Mouse (Mus musculus) forebrain, embryonic 10.5 days (tissue): Measurements from ENCODE around the gene Tepsin. TPM values are rescaled to one million over a fixed set of nuclear protein-coding genes. Genes with fewer than 3 reads are reported as not detected.

Source experiments
- DNase-seq: peaks from one replicate; pipeline ENCODE4 v3.0.0-alpha.2; 2017; ENCODE audit warnings: low spot score; ENCODE audit errors: extremely low spot score
- H3K27ac ChIP-seq: fragments of 300-500 bp; sonication (generic); 2 replicates; pipeline ENCODE4 v1.5.1; 2016; ENCODE audit warnings: mild to moderate bottlenecking
- H3K27me3 ChIP-seq: fragments of 300-500 bp; sonication (generic); 2 replicates; pipeline ENCODE4 v1.6.1; 2016; ENCODE audit warnings: mild to moderate bottlenecking; ENCODE audit not compliant: poor library complexity, severe bottlenecking
- H3K36me3 ChIP-seq: fragments of 300-500 bp; sonication (generic); replicated peaks from 2 replicates; pipeline ENCODE4 v1.6.1; 2016; ENCODE audit warnings: mild to moderate bottlenecking, moderate library complexity
- H3K4me1 ChIP-seq: fragments of 300-500 bp; sonication (generic); 2 replicates; pipeline ENCODE4 v1.6.1; 2016
- H3K4me3 ChIP-seq: fragments of 300-500 bp; sonication (generic); 2 replicates; pipeline ENCODE4 v1.5.1; 2016; ENCODE audit warnings: mild to moderate bottlenecking, moderate library complexity
- H3K9me3 ChIP-seq: fragments of 300-500 bp; sonication (generic); 2 replicates; pipeline ENCODE4 v1.6.1; 2016; ENCODE audit warnings: mild to moderate bottlenecking, moderate library complexity
- WGBS: fragments of 180-500 bp; shearing (Covaris S2); methylation state at CpG from one replicate; pipeline ENCODE4 v1.1.7; 2016; 5-methylcytosine and 5-hydroxymethylcytosine counted together
- polyA plus RNA-seq: library from polyadenylated mRNA; unstranded; fragments of >200 nt; fragmentation: Nextera tagmentation; extraction: Ambion mirVana; gene quantifications from 2 replicates; pipeline ENCODE4 v1.2.1, GENCODE M21; 2016

Tepsin gene
- polyA plus RNA-seq, 1 experiment from 2014 or later, result 17.7 TPM

DNA sequence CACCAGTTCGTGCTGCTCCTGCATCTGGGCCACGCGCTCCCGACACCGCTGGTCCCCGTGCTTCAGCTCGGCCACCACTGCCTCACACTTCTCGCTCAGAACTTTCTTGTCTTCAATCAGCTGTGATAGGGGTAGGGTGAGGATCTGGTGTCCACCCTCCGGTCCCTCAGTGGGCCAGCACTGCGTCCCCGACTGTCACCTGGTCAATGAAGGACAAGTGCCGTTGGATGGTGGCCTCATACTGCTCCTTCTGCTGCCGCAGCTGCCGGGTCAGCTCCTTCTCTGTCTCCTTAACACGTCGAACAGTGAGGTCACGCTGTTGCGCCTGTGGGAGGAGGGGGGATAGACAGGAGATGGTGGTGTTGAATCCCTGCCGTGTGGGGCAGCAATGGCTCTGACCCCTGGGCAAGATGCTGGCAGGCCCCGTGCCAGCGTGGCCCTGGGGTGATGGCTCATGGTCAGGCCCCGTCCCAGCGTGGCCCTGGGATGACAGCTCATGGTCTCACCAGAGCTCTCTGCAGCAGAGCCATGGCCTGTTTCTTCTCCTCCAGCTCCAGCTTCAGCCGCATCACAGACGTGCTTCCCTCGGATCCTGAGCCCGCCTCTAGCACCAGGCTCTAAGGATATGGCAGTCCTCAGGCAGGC lies 28.1 kb downstream of the Tepsin start:
- Histone ChIP-seq H3K4me3 (no peak overlapping the region), H3K9me3 (no peaks in the 10 kb centered on the region), H3K36me3 (peaks cover 100% of the 10 kb centered on the region), H3K27me3 (no peaks in the 10 kb centered on the region), H3K4me1 (peaks cover 53% of the 10 kb centered on the region), H3K27ac (0 out of 2 replicates have a peak overlapping the region, but pooled peaks have one; percentile 27)
- no peak for DNase-seq
- 94% methylated on average over 27 of the region's 27 CpGs for WGBS

DNA sequence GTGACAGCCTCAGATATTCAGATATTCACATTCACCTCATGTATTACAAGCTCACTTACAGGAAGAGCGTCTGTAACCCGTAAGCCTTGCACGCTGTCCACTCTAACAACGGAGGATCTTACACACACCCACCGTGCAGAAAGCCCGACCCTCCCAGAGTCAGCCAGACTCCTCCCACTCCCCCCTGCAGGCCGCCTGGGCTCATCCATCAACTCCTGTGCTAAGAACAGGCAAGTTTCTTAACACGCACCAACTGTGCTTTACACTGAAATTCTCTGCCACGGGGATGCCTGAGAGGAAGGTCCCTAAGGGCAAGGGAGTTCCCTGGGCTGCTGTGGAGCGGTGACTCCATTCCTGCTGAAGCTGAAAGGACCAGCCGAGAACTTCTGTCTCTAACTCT lies 29.3 kb downstream of the Tepsin start:
- Histone ChIP-seq H3K4me1 (peaks cover 48% of the 10 kb centered on the region), H3K9me3 (no peaks in the 10 kb centered on the region), H3K4me3 (no peak overlapping the region), H3K27me3 (no peaks in the 10 kb centered on the region), H3K27ac (no peak overlapping the region), H3K36me3 (peaks cover 100% of the 10 kb centered on the region)
- no peak for DNase-seq
- 65% methylated on average over 11 of the region's 11 CpGs for WGBS

DNA sequence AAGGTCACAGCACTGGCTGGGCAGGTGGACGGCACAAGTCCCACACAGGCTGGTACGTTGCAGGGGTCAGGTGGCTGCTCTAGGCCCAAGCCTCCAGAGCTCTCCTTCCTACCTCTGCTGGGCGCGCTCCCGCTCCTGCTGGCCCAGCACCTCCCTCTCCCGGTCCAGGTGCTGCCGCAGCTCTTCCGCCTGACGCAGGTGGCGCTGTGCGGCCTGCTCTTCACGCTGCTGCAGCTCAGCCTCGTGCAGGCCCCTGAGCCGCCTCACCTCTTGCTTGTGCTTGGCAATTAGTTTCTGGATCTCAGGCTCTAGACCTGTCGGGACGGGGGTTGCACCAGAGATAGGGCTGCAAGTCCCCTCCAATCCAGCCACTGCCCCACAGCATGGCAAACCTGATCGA lies 30.7 kb downstream of the Tepsin start:
- no peak for DNase-seq
- Histone ChIP-seq H3K36me3 (peaks cover 100% of the 10 kb centered on the region), H3K27ac (no peak overlapping the region), H3K4me3 (no peak overlapping the region; the same call in 1 of the 2 replicates), H3K9me3 (no peaks in the 10 kb centered on the region), H3K27me3 (no peaks in the 10 kb centered on the region), H3K4me1 (peaks cover 48% of the 10 kb centered on the region)
- 42% methylated on average over 17 of the region's 17 CpGs for WGBS

DNA sequence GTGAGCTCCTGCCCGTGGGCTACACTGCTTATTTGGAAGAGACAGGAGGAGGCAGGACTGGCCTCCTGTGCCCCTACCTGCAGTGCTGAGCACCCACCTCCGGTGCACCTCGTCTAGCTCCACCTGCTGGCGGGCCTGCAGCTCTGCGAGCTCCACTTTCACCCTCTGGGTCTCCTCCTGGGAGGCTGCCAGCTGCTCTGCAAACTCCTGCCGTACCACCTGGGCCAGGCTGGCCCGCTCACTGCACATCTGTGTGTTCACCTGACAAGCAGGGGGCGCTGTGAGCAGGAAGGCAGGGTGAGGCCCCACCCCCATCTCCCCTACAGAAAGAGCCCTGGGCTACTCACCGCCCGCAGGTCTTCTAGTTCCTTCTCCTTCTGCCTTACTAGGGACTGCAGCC lies 33.2 kb downstream of the Tepsin start:
- no peaks in the 10 kb centered on the region for H3K9me3 ChIP-seq
- 32% methylated on average over 10 of the region's 10 CpGs for WGBS
- peaks cover 78% of the 10 kb centered on the region for H3K36me3 ChIP-seq
- no peaks in the 10 kb centered on the region for H3K27me3 ChIP-seq
- peaks cover 26% of the 10 kb centered on the region; the same call in 1 of the 2 replicates for H3K4me1 ChIP-seq
- no peak for DNase-seq
- H3K27ac ChIP-seq, result 0 out of 2 replicates have a peak overlapping the region, but pooled peaks have one; percentile 27
- H3K4me3 ChIP-seq, result 0 out of 2 replicates have a peak overlapping the region, but pooled peaks have one; percentile 11

DNA sequence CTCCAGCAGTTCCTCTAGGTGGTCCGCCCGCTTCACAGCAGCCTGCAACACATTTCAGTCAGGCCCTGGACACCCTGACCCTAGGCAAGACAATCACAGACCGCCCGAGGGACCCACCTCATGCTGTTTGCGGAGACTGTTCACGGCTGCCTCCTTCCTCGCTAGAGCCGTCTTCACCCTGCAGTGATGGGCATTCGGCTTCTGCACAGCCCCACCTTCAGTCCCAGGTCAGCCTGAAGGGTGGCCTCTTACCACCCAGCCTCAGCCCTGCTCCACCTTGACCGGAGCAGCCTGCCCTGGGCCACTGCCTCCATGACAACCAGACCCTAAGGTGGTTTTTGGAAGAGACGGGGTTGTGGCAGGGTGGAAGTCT lies 33.9 kb downstream of the Tepsin start:
- 92% methylated on average over 11 of the region's 11 CpGs for WGBS
- no peaks in the 10 kb centered on the region for H3K9me3 ChIP-seq
- no peak overlapping the region for H3K4me3 ChIP-seq
- H3K27ac ChIP-seq, result 0 out of 2 replicates have a peak overlapping the region, but pooled peaks have one; percentile 27
- peaks cover 72% of the 10 kb centered on the region for H3K36me3 ChIP-seq
- no peak for DNase-seq
- H3K27me3 ChIP-seq, result no peaks in the 10 kb centered on the region
- peaks cover 26% of the 10 kb centered on the region; the same call in 1 of the 2 replicates for H3K4me1 ChIP-seq

DNA sequence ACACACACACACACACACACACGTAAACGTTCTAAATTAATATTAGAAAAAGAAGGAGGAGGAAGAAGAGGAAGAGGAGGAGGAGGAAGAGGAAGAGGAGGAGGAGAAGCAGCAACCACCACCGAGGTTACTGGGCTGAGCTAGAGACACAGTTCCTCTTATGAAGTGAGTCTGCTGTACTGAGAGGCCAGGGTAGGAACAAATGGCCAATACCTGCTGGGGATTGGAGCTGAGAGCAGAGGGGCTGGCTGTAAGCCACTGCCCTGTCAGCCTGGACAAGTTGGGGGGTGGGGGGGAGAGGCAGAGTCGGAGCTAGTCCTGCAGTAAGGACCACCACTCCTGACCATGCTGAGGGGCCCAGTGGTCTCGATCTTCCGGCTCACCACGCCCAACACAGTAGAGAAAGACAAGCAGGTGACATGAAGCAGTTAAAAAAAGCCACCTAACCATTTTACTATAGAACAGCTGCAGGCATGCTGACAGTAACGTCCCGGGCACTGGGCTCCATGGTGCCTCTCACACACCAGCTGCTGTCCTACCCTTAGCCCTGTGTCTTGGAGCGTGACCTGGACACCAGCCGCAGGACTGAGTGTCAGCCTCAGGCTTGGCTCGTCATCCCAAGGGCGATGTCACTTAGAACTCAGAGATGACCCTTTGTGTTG lies 34.4 kb downstream of the Tepsin start:
- no peak overlapping the region for H3K4me3 ChIP-seq
- H3K9me3 ChIP-seq, result no peaks in the 10 kb centered on the region
- H3K27me3 ChIP-seq, result no peaks in the 10 kb centered on the region
- 93% methylated on average over 13 of the region's 13 CpGs for WGBS
- peaks cover 21% of the 10 kb centered on the region; the same call in 1 of the 2 replicates for H3K4me1 ChIP-seq
- H3K36me3 ChIP-seq, result peaks cover 67% of the 10 kb centered on the region
- H3K27ac ChIP-seq, result no peak overlapping the region
- no peak for DNase-seq

DNA sequence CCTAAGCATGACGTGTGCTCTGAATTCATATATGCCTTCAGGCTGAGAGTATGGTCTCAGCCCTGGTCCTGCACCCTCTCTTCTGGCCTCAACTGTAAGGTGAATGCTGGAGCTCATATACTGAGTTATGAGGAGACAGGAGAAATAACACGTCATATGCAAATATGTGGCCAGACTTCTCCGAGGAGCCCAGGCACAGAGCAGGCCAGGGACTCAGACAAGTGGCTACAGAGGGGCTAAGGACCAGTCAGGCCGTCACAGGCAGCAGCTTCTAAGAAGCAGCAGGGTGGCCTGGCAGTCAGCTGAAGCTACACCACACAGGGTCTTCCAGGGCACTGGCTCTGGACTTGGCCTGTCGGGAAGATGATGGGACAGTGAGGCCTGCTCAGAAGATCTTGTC lies 35.2 kb downstream of the Tepsin start:
- peaks cover 58% of the 10 kb centered on the region for H3K36me3 ChIP-seq
- H3K27ac ChIP-seq, result no peak overlapping the region
- peaks cover 15% of the 10 kb centered on the region; the same call in 1 of the 2 replicates for H3K4me1 ChIP-seq
- H3K27me3 ChIP-seq, result no peaks in the 10 kb centered on the region
- H3K9me3 ChIP-seq, result no peaks in the 10 kb centered on the region
- H3K4me3 ChIP-seq, result no peak overlapping the region
- no peak for DNase-seq
- 89% methylated on average over 5 of the region's 5 CpGs for WGBS

DNA sequence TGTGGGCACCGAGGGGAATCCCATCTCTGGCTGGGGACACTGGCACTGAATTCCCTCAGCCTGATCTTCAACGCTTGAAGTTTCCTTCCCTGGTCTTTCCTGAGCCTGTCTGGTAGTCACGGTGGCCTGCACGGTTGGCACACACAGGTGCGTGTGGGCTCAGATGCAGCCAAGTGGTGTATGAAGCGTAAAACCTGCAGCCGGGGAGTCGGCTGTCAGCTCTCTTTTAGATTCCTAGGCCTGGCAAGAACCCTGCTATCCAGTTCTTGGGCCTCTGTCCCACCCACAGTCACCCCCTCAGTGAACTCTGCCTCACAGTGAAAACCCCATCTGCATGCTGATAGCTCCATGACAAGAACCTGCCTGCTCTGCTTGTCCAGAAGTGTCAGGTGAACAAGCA lies 37.9 kb downstream of the Tepsin start:
- peaks cover 5% of the 10 kb centered on the region; the same call in 1 of the 2 replicates for H3K4me1 ChIP-seq
- WGBS, result 88% methylated on average over 8 of the region's 8 CpGs
- H3K9me3 ChIP-seq, result no peaks in the 10 kb centered on the region
- DNase-seq, result no peak
- H3K36me3 ChIP-seq, result peaks cover 32% of the 10 kb centered on the region
- no peak overlapping the region for H3K4me3 ChIP-seq
- H3K27ac ChIP-seq, result 0 out of 2 replicates have a peak overlapping the region, but pooled peaks have one; percentile 20
- no peaks in the 10 kb centered on the region for H3K27me3 ChIP-seq

GRCm38 (mm10) chr11:120055953-120056732 lies 42.4 kb downstream of the Tepsin start:
- no peak for DNase-seq
- 89% methylated on average over 12 of the region's 12 CpGs for WGBS
- Histone ChIP-seq H3K4me3 (no peak overlapping the region), H3K4me1 (peaks cover 5% of the 10 kb centered on the region), H3K27me3 (peaks cover 6% of the 10 kb centered on the region), H3K36me3 (no peaks in the 10 kb centered on the region), H3K9me3 (no peaks in the 10 kb centered on the region), H3K27ac (no peak overlapping the region)

DNA sequence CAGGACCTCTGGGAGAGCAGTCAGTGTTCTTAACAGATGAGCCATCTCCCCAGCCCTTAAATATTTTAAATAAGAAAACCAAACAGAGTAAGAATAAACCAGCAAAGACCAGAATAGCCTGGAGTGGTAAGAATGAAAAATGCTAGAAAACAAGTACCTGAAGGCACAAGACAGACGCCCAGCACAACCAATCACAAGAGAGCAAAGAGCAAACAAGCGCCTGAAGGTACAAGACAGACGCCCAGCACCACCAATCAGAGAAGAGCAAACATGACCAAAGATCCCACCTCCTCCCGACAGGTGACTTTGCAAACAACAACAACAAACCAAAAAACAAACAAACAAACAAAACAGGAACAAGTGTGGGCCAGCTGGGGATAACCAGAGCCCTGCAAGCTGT lies 44.7 kb downstream of the Tepsin start:
- Histone ChIP-seq H3K27ac (no peak overlapping the region), H3K27me3 (peaks cover 27% of the 10 kb centered on the region), H3K4me3 (no peak overlapping the region), H3K9me3 (no peaks in the 10 kb centered on the region), H3K36me3 (no peaks in the 10 kb centered on the region), H3K4me1 (peaks cover 14% of the 10 kb centered on the region)
- WGBS, result 87% methylated on average over 4 of the region's 4 CpGs
- DNase-seq, result no peak

- peaks cover 43% of the 10 kb centered on the region for H3K27me3 ChIP-seq
- no peaks in the 10 kb centered on the region for H3K9me3 ChIP-seq
- no peaks in the 10 kb centered on the region for H3K36me3 ChIP-seq
- peaks cover 30% of the 10 kb centered on the region for H3K4me1 ChIP-seq
- H3K4me3 ChIP-seq, result no peak overlapping the region
- no peak for DNase-seq
- WGBS, result 85% methylated on average over 9 of the region's 9 CpGs
- no peak overlapping the region for H3K27ac ChIP-seq
Measured at GRCm38 (mm10) chr11:120052274-120052673, 46.3 kb downstream of the Tepsin start.

DNA sequence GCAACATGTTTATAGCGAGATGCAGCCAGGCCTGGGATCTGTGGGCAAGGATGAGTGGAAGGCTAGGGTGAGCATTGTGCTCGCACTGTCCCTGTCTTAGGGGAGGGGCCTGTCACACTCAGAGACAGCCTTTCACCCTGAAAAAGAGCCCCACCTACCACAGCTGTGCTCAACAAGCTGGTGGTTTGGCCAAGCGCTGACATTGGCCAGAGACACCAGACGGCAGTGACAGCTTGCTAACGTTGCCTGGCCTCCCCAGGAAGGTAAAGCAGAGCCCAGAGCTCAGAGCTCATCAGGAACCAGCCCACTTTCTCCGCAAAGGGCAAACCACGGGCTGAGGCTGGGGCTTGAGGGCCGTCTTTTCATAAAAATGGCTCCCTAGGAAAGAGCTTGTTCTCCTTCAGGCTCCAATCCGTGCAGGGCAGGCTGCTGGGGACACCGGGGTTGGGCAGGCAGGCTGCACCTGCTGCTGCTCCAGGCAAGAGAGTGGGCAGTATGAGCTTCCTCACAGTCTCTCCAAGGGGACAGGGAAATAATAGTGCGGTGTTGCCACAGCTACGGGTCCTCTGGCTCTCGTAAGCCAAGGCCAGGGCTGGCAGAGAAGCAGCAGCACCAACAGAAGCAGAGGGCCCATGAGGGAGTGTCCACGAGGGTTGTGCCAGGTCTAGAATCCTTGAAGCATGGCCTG lies 47.3 kb downstream of the Tepsin start:
- Histone ChIP-seq H3K4me3 (no peak overlapping the region), H3K36me3 (no peaks in the 10 kb centered on the region), H3K4me1 (peaks cover 40% of the 10 kb centered on the region), H3K27me3 (peaks cover 53% of the 10 kb centered on the region), H3K27ac (peak overlapping the region; percentile 33; the same call in 1 of the 2 replicates), H3K9me3 (no peaks in the 10 kb centered on the region)
- no peak for DNase-seq
- WGBS, result 57% methylated on average over 14 of the region's 14 CpGs
